Mouse (Mus musculus): ENCODE data around the gene Ssbp2. TPM values are rescaled to one million over a fixed set of nuclear protein-coding genes. Genes with fewer than 3 reads are reported as not detected.

The Ssbp2 gene
- polyA plus RNA-seq, 1 experiment from 2014 or later = 140 TPM

DNA sequence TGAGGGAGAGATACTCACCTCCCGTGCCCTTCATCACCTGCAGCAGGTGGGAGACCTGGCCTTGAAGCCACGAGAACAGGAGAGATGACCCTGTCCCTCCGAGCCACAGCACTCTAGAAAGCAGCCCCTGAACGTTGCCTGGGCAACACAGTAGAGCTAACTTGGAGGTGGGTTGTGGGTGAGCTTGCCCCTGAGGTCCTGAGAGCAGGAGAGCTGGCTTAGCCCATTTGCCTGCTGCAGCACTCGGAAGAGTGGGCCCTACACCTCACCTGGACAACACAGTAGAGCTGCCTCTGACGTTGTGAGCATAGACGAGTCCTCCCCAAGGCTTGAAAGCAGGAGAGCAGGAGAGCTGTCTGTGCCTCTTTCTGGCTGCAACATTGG is 263.6 kb downstream of the Ssbp2 start:
- Histone ChIP-seq H3K4me2 (replicated peaks) (no peak overlapping the region), H3K36me3 (no peaks in the 10 kb centered on the region), H3K27me3 (replicated peaks) (no peaks in the 10 kb centered on the region), H3K4me3 (no peak overlapping the region), H3K27ac (no peak overlapping the region), H3K9ac (no peak overlapping the region), H3K9me3 (no peaks in the 10 kb centered on the region), H3K4me1 (no peaks in the 10 kb centered on the region)
- WGBS = 81% methylated on average over 7 of the region's 7 CpGs
- no peak for ATAC-seq (ENCODE audit: low FRiP score, low read depth)

DNA sequence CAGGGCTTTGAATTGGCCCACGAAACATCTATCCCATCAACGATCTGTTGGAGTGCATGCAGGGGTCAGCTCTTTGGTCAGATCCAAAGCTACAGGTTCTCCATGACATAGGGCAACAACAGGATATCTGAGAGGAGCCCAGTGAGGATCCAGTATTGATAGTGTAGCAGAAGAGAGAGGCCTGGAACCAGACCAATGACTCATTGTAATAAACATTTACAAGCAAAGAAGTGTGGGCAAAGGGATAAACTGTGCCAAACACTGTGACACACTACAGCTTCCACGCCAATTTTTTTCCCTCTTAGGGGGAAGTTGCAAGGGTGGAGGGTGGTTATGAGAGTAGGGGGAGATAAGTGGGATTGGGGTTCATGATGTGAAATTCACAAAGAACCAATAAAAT is 264.1 kb downstream of the Ssbp2 start:
- Histone ChIP-seq H3K4me2 (replicated peaks) (no peak overlapping the region), H3K4me1 (no peaks in the 10 kb centered on the region), H3K27me3 (replicated peaks) (no peaks in the 10 kb centered on the region), H3K4me3 (no peak overlapping the region), H3K9me3 (no peaks in the 10 kb centered on the region), H3K36me3 (no peaks in the 10 kb centered on the region), H3K9ac (no peak overlapping the region), H3K27ac (no peak overlapping the region)
- WGBS = 80% methylated on average over 3 of the region's 3 CpGs
- no peak for ATAC-seq (ENCODE audit: low FRiP score, low read depth)

DNA sequence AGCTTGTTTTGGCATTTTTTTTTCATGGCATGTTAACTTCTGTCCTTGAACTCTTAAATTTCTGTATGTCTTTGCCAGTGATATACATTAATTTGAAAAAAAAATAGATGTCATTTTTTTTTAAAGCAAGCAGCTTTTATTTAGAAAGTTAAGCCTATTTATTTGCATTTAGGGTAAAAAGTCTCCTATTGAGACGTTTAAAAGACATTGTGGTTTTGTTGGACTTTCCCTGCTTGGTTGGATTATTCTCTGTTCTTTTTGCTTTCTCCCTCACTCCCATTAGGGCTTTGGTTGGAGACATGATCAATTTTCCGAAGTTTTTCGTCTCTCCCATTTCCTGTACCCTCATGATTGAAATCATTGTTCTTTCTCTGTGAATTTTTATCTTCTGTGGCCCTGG is 265.0 kb downstream of the Ssbp2 start:
- Histone ChIP-seq H3K4me2 (replicated peaks) (no peak overlapping the region), H3K27ac (no peak overlapping the region), H3K36me3 (no peaks in the 10 kb centered on the region), H3K9me3 (no peaks in the 10 kb centered on the region), H3K4me1 (no peaks in the 10 kb centered on the region), H3K4me3 (no peak overlapping the region), H3K27me3 (replicated peaks) (no peaks in the 10 kb centered on the region), H3K9ac (no peak overlapping the region)
- WGBS = 84% methylated on average over 3 of the region's 3 CpGs
- no peak for ATAC-seq (ENCODE audit: low FRiP score, low read depth)

DNA sequence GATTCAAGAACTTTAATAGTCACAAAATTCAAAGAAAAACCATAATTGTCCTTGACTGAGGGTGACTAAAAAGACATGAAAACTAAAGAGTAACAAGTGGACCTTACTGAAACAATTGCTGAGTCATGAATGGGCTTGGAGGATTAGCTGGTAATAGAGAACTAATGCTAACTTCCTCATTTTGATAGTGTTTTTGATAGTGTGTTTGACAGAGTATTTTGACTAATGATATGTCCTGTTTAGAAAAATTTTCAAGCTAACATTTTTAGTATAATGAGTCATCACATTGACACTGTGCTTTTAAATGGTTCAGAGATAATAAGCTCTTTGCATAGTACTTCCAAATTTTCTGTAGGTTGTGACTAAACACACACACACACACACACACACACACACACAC is 267.8 kb downstream of the Ssbp2 start:
- Histone ChIP-seq H3K27ac (no peak overlapping the region), H3K4me3 (no peak overlapping the region), H3K4me1 (no peaks in the 10 kb centered on the region), H3K36me3 (no peaks in the 10 kb centered on the region), H3K27me3 (replicated peaks) (no peaks in the 10 kb centered on the region), H3K9ac (no peak overlapping the region), H3K9me3 (no peaks in the 10 kb centered on the region), H3K4me2 (replicated peaks) (no peak overlapping the region)
- ATAC-seq (ENCODE audit: low FRiP score, low read depth) = no peak

DNA sequence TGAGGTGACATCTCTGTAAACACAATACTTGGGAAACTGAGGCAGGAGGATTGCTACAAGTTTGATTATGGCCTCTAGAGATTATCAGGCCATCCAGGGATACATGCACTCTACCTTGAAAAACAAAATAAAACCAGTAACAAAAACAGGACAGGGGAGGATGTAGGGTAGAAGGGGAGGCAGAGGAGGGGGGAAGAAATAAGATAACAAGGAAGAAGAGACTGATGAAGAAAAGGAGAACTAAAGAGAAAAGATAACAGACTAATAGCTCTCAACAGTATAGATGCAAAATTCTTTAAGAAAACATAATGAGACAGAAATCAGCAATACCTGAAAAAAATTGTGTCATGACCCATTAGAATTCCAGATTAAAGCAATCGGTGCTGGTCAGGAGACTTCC is 277.1 kb downstream of the Ssbp2 start:
- Histone ChIP-seq H3K27me3 (replicated peaks) (peaks cover 7% of the 10 kb centered on the region), H3K4me3 (no peak overlapping the region), H3K9ac (no peak overlapping the region), H3K4me2 (replicated peaks) (no peak overlapping the region), H3K9me3 (no peaks in the 10 kb centered on the region), H3K36me3 (no peaks in the 10 kb centered on the region), H3K27ac (no peak overlapping the region), H3K4me1 (peaks cover 3% of the 10 kb centered on the region)
- ATAC-seq (ENCODE audit: low FRiP score, low read depth) = no peak
- 94% methylated on average over 1 of the region's 1 CpGs for WGBS

DNA sequence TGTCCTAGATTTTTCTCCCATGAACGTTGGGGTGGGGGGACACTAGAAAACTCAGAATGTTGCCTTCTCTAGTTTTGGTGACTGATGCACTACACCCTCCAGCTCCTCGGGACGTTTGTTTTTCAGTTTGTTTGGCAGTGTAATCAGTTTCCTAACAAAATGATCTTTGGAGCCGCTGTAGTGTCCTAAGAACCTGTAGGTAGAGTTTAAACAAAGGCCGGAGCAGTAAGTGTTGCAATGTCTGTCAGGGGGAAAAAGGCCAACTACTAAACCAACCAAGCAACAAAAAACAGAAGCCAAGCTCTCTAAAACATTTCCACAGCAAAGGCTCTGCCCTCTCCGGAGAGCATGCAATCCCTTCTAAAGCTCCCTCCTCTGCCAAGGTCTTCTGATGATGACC is 280.8 kb downstream of the Ssbp2 start:
- Histone ChIP-seq H3K4me3 (peak overlapping the region; percentile 40; the same call in 1 of the 2 replicates), H3K27ac (no peak overlapping the region), H3K9me3 (no peaks in the 10 kb centered on the region), H3K27me3 (replicated peaks) (peaks cover 7% of the 10 kb centered on the region), H3K9ac (no peak overlapping the region), H3K36me3 (no peaks in the 10 kb centered on the region), H3K4me1 (peaks cover 3% of the 10 kb centered on the region), H3K4me2 (replicated peaks) (peak overlapping the region; percentile 89)
- WGBS = 74% methylated on average over 6 of the region's 6 CpGs
- ATAC-seq (ENCODE audit: low FRiP score, low read depth) = no peak

DNA sequence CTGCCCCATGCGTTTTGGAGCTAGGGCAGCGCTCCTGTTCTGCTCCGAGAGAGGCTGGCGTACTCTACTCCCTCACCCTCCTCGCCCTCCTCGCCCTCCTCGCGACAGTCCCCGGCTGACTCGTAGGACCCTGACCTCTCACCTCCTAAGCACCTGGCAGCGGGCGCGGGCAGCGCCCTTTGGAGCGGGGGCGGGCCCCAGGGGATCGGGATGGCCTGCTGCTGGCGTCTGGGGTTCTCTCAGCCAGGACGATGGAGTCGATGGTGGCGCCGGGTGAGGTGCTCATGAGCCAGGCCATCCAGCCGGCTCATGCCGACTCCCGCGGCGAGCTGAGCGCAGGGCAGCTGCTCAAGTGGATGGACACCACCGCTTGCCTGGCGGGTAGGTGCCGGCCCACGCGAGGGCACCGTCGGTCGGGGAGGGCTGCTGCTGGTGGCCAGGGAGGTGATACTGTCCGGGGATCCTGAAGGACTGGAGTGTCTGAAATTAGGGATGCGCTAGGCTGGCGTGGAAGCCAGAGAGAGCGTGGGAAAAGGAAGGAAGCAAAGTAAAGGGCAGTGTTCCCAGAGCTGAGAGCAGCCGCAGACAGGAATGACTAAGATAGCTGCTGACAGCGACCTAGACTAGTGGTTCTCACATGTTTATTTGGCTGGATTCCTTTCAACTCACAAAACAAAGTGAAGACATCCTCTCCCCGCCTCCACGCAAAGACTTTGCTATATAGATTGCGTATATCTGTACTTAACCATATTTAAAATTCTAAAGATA is 281.4 kb downstream of the Ssbp2 start, which contains the start of gene Acot12:
TSS of gene Acot12 (plus strand) at position 233 of the 768 bp plus-strand sequence.
- Histone ChIP-seq H3K36me3 (no peaks in the 10 kb centered on the region), H3K4me3 (peak within 1 kb of the TSS; percentile 40), H3K4me2 (replicated peaks) (peak within 1 kb of the TSS; percentile 89), H3K4me1 (peaks cover 3% of the 10 kb centered on the region), H3K27ac (no peak within 1 kb of the TSS), H3K9me3 (no peaks in the 10 kb centered on the region), H3K27me3 (replicated peaks) (peaks cover 7% of the 10 kb centered on the region), H3K9ac (peak within 1 kb of the TSS; percentile 60)
- WGBS = 9% methylated on average over 45 of the region's 45 CpGs
- ATAC-seq (ENCODE audit: low FRiP score, low read depth) = peak; percentile 79

DNA sequence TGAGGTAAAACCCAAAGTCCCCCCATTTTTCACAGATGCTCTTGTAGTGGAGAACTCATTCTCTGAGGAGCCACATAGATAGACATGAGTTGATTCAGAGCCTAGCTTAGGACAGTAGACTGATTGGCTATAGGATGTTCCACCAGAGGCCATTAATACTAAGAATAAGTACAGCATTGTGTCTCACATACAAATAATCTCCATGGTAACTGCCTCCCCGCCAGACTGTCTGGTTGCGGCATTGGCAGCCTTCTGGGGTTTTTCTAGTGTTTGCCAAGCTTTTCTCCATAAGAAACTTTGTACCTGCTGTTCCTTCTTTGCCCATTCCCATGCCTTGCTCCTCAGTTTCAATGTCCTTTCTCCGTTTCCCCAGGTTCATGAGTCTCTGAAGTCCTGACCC is 283.1 kb downstream of the Ssbp2 start:
- ATAC-seq (ENCODE audit: low FRiP score, low read depth) = no peak
- H3K4me3 ChIP-seq = no peak overlapping the region
- peaks cover 7% of the 10 kb centered on the region for H3K27me3 ChIP-seq (replicated peaks)
- H3K9me3 ChIP-seq = no peaks in the 10 kb centered on the region
- no peak overlapping the region for H3K9ac ChIP-seq
- no peak overlapping the region for H3K27ac ChIP-seq
- 78% methylated on average over 3 of the region's 3 CpGs for WGBS
- peaks cover 3% of the 10 kb centered on the region for H3K4me1 ChIP-seq
- no peaks in the 10 kb centered on the region for H3K36me3 ChIP-seq
- no peak overlapping the region for H3K4me2 ChIP-seq (replicated peaks)

DNA sequence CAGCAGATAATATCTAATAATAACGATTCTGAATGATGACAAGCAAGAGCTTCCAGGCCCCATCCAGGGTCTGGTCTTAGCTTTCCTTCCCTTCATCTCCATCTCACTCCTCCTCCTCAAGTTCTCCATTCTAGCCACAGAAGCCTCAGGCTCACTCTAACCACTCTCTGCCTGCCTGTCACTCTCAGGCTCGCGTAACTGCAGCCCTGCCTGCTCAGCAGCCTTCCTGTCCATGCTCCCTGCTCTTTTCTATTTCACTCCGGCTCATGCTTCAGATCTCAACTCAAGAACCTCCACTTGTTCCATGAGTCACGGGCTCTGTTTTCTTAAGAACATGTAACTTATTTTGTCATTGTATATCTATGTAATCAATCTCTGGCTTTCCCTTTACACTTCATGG is 286.4 kb downstream of the Ssbp2 start:
- 90% methylated on average over 5 of the region's 5 CpGs for WGBS
- no peak overlapping the region for H3K9ac ChIP-seq
- no peak overlapping the region for H3K27ac ChIP-seq
- no peaks in the 10 kb centered on the region for H3K27me3 ChIP-seq (replicated peaks)
- no peaks in the 10 kb centered on the region for H3K9me3 ChIP-seq
- H3K4me1 ChIP-seq = no peaks in the 10 kb centered on the region
- H3K4me2 ChIP-seq (replicated peaks) = no peak overlapping the region
- ATAC-seq (ENCODE audit: low FRiP score, low read depth) = no peak
- H3K36me3 ChIP-seq = no peaks in the 10 kb centered on the region
- H3K4me3 ChIP-seq = no peak overlapping the region

DNA sequence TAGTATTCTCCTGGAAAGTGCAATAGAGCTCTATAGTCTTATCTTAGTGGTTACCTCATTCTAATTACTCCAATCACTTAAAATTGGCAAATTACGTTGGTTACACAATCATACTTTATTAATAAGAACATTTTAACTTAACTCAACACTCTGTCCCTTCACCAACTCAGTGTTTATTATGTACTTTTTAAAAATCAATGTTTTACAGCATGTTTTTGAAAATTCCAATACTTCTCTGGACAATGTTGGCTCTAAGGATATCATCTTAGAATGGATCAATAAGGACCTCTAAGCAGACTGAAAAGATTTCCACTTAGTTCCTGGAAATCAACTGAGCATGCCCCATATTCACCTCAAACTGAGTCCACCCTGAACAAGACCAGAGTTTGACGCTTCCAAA is 288.3 kb downstream of the Ssbp2 start:
- ATAC-seq (ENCODE audit: low FRiP score, low read depth) = no peak
- H3K27ac ChIP-seq = no peak overlapping the region
- WGBS = 89% methylated on average over 2 of the region's 2 CpGs

DNA sequence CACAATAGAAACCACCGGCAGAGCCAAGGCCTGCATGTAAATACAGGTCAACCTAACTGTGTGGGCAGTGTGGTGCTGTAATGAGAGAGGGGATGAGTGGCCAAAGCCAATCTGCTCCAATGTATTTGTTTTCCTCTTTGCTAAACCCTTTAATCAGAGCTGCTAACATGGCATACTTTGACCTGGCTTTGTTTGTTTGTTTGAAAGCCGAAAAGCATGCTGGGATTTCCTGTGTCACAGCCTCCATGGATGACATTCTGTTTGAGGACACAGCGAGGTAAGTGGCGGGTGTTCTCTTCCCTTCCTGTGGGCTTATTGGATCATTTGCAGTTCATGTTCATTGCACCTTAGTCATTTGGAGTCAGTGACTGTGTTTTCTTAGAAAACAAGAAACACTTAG is 289.9 kb downstream of the Ssbp2 start:
- no peak for ATAC-seq (ENCODE audit: low FRiP score, low read depth)
- 83% methylated on average over 4 of the region's 4 CpGs for WGBS

More for the DNA sequence above, 288.3 kb downstream of the Ssbp2 start:
- Histone ChIP-seq H3K4me3 (no peak overlapping the region), H3K27me3 (replicated peaks) (no peaks in the 10 kb centered on the region), H3K36me3 (no peaks in the 10 kb centered on the region), H3K9me3 (no peaks in the 10 kb centered on the region), H3K9ac (no peak overlapping the region), H3K4me2 (replicated peaks) (no peak overlapping the region), H3K4me1 (no peaks in the 10 kb centered on the region)

More for the DNA sequence above, 289.9 kb downstream of the Ssbp2 start:
- Histone ChIP-seq H3K27me3 (replicated peaks) (no peaks in the 10 kb centered on the region), H3K4me2 (replicated peaks) (no peak overlapping the region), H3K4me1 (no peaks in the 10 kb centered on the region), H3K4me3 (no peak overlapping the region), H3K36me3 (no peaks in the 10 kb centered on the region), H3K9me3 (no peaks in the 10 kb centered on the region), H3K9ac (no peak overlapping the region), H3K27ac (no peak overlapping the region)
